Mouse (Mus musculus) lung, embryonic 16.5 days (tissue): ENCODE measurements around the gene Hgf. TPM values are rescaled to one million over a fixed set of nuclear protein-coding genes. Genes with fewer than 3 reads are reported as not detected.

Experiments used
- ATAC-seq: fragments of 200-750 bp; cut with Nextera tagmentation; 2 replicates; pipeline ENCODE4 v1.8.0; 2017; ENCODE audit warnings: low read depth, mild to moderate bottlenecking, moderate library complexity
- H3K27ac ChIP-seq: fragments of 300-500 bp; sonication (generic); 2 replicates; pipeline ENCODE4 v1.5.1; 2014; ENCODE audit warnings: mild to moderate bottlenecking, control low read depth, low read length
- H3K27me3 ChIP-seq: fragments of 300-500 bp; sonication (generic); 2 replicates; pipeline ENCODE4 v1.6.1; 2014; ENCODE audit warnings: low read depth, low read length, mixed read lengths; ENCODE audit not compliant: control insufficient read depth, insufficient read depth
- H3K36me3 ChIP-seq: fragments of 300-500 bp; sonication (generic); 2 replicates; pipeline ENCODE4 v1.6.1; 2014; ENCODE audit warnings: low read length; ENCODE audit not compliant: control insufficient read depth, insufficient read depth
- H3K4me1 ChIP-seq: fragments of 300-500 bp; sonication (generic); replicated peaks from 2 replicates; pipeline ENCODE4 v1.6.1; 2014; ENCODE audit warnings: low read length, mixed read lengths; ENCODE audit not compliant: control insufficient read depth, insufficient read depth
- H3K4me2 ChIP-seq: fragments of 300-500 bp; sonication (generic); 2 replicates; pipeline ENCODE4 v1.6.1; 2014; ENCODE audit warnings: low read depth, low read length, control low read depth
- H3K4me3 ChIP-seq: fragments of 300-500 bp; sonication (generic); 2 replicates; pipeline ENCODE4 v1.5.1; 2014; ENCODE audit warnings: mild to moderate bottlenecking, low read length, control low read depth
- H3K9ac ChIP-seq: fragments of 300-500 bp; sonication (generic); 2 replicates; pipeline ENCODE4 v1.6.1; 2014; ENCODE audit warnings: low read length, control low read depth
- H3K9me3 ChIP-seq: fragments of 300-500 bp; sonication (generic); 2 replicates; pipeline ENCODE4 v1.6.1; 2016; ENCODE audit warnings: low read length; ENCODE audit not compliant: control insufficient read depth
- WGBS: fragments of 180-500 bp; shearing (Covaris S2); extraction: QIAGEN DNeasy Blood & Tissue Kit; methylation state at CpG from one replicate; pipeline ENCODE4 v1.1.7; 2014; 5-methylcytosine and 5-hydroxymethylcytosine counted together
- polyA plus RNA-seq: library from polyadenylated mRNA; unstranded; fragments of >200 nt; fragmentation: Nextera tagmentation; extraction: Ambion mirVana; gene quantifications from 2 replicates; pipeline ENCODE4 v1.2.1, GENCODE M21; 2015

Hgf gene
- 1.6 and 1.9 TPM in 2 replicates for polyA plus RNA-seq

DNA sequence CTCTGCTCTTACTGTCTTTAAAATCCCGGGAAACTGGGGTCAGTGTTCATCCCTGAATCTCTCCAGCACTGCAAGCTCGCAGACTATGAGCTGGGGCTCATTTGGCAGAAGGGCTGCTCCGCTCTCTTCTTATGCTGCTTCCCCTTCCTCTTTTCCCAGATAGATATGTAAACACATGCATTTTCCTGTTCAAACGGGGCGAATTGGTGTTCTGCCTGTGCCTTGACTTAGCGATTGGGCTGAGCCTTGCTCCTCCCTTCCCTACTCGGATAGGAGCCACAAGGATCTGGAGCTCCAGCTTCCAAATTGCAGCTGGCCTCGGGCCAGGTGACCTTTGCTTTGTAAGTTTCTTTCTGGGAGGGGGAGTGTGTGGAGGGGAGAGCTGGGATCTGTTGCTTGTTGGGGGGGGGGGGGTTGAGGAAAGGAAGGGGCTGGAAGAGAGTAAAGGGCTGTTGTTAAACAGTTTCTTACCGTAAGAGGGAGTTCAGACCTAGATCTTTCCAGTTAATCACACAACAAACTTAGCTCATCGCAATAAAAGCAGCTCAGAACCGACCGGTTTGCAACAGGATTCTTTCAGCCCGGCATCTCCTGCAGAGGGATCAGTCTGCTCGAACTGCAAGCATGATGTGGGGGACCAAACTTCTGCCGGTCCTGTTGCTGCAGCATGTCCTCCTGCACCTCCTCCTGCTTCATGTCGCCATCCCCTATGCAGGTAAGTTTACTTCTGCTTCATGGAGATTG is at the start of gene Hgf:
TSS of gene Hgf (plus strand) at position 192 of the 744 bp plus-strand sequence.
- H3K27me3 ChIP-seq = no peaks in the 10 kb centered on the region
- no peaks in the 10 kb centered on the region for H3K9me3 ChIP-seq
- peak within 1 kb of the TSS; percentile 44 for H3K4me3 ChIP-seq
- H3K27ac ChIP-seq = peak within 1 kb of the TSS; percentile 38; the same call in 1 of the 2 replicates
- no peaks in the 10 kb centered on the region for H3K36me3 ChIP-seq
- peaks cover 13% of the 10 kb centered on the region for H3K4me1 ChIP-seq
- ATAC-seq = peak; percentile 91
- peak within 1 kb of the TSS; percentile 67 for H3K4me2 ChIP-seq
- 2% methylated on average over 16 of the region's 16 CpGs for WGBS
- H3K9ac ChIP-seq = peak within 1 kb of the TSS; percentile 57

DNA sequence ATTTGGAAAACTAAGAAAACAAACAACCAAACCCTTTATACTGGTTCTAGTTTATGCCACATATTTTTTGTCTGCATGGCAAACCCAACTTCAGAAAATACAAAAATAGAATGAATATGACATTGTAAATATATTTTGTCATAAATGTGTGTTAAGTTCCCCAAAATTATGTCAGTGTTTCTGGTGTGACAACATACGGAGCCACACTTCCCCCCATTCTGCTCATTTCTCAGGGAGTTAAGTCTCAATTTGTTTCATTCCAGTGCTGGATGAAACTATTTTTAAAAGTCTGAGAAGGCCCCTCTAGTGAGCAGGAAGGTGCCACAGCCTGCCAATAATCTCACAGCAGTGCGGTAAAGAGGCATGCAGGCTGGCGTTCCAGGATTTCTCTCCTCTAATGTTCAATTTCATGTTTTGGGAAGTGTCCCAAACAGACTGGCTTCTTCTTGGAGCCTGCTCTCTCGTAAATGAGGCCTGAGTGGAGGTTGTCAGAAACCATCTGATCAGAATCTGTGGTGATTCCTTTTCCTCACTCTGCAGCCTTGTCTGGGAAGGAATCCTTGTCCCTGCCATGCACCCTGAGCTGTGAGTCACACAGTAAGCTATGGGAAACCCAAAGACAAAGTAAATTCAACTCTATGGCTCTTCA is 46.5 kb upstream of the Hgf start:
- no peak overlapping the region for H3K9ac ChIP-seq
- 56% methylated on average over 4 of the region's 4 CpGs for WGBS
- H3K27me3 ChIP-seq = no peaks in the 10 kb centered on the region
- no peaks in the 10 kb centered on the region for H3K9me3 ChIP-seq
- no peak overlapping the region for H3K4me3 ChIP-seq
- no peak overlapping the region for H3K27ac ChIP-seq
- no peak overlapping the region for H3K4me2 ChIP-seq
- ATAC-seq = no peak
- H3K36me3 ChIP-seq = no peaks in the 10 kb centered on the region
- no peaks in the 10 kb centered on the region for H3K4me1 ChIP-seq

DNA sequence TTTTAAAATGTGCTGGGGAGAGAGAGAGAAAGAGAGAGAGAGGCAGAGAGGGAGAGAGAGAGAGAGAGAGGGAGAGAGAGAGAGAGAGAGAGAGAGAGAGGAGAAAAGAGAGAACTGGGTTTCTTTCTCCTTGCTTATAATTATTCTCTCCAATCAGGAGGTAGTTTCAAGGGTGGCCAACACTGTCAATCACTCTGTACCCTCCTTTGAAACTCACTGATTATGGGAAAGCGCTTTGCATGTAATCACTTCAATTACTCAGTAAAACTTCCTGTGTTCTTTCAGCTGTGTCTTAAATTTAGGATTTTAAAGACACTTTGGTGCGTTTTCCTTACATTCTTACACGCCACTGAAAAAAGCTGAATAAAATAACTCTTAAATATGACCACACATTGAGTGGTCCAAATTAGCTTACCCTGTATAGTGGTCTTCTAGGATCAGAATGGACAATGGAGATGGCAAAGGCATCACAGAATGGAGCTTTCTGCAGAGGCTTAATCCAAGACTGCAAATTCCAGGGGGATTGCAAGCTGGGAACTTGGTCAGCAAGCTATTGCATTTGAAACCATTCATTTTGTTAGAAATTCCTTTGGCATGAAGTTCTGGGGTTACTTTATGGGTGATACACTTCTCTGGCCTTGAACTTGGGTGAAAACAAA is 21.5 kb upstream of the Hgf start:
- Histone ChIP-seq H3K4me2 (no peak overlapping the region), H3K9ac (no peak overlapping the region), H3K9me3 (no peaks in the 10 kb centered on the region), H3K27ac (no peak overlapping the region), H3K4me3 (no peak overlapping the region), H3K36me3 (no peaks in the 10 kb centered on the region), H3K4me1 (no peaks in the 10 kb centered on the region), H3K27me3 (no peaks in the 10 kb centered on the region)
- ATAC-seq = no peak
- WGBS = 81% methylated on average over 3 of the region's 3 CpGs

DNA sequence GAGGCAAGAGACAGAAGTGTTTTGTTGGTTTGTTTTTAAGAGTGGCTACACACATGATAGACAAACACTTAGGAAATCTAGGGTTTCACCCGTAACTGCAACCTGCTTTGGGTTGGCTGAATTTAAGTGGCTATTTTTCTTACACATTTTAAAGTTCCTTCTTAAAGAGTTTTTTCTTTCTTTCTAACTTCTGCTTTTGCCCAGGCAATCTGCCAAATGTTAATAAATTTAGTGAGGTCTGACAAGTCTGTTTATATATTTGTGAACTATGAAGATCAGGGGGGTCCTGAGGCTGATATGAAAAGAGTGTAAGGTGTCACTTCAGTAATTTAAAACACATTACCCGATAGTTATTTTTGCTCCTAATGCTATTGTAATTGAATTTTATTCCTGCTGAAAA is 15.2 kb upstream of the Hgf start:
- H3K4me1 ChIP-seq = no peaks in the 10 kb centered on the region
- H3K9ac ChIP-seq = no peak overlapping the region
- no peak overlapping the region for H3K27ac ChIP-seq
- no peaks in the 10 kb centered on the region for H3K36me3 ChIP-seq
- H3K27me3 ChIP-seq = no peaks in the 10 kb centered on the region
- no peak for ATAC-seq
- H3K9me3 ChIP-seq = no peaks in the 10 kb centered on the region
- no peak overlapping the region for H3K4me3 ChIP-seq
- no peak overlapping the region for H3K4me2 ChIP-seq
- WGBS = 27% methylated on average over 2 of the region's 2 CpGs

DNA sequence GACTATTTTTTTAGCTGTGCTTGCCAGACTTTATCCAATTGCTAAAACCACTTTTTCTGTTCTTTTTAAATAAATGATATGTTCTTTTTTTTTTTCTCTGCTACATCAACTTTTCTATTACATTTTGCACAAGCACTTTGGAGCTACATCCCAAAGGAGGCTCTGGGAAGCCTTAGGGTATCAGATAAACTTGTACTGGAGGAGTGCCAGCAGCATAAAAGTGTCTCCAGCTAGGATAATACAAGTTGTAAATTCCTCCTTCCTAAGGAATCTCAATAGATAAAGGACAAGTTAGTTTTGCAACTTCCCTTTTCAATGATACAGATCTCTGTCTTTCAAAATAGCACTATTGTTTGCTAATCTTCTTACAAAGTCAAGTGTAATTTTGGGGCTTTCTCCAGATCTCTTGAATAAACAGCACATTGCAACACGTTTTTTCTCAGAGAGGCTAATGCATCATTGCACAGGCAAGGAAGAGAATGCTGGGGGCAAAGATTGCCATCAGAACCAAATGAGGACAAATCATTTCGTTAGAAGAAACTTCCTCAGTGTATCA is 11.7 kb upstream of the Hgf start:
- H3K4me2 ChIP-seq = no peak overlapping the region
- H3K4me3 ChIP-seq = no peak overlapping the region
- H3K27me3 ChIP-seq = no peaks in the 10 kb centered on the region
- H3K36me3 ChIP-seq = no peaks in the 10 kb centered on the region
- ATAC-seq = no peak
- H3K27ac ChIP-seq = no peak overlapping the region
- no peaks in the 10 kb centered on the region for H3K9me3 ChIP-seq
- 19% methylated on average over 2 of the region's 2 CpGs for WGBS
- no peak overlapping the region for H3K9ac ChIP-seq
- H3K4me1 ChIP-seq = no peaks in the 10 kb centered on the region

DNA sequence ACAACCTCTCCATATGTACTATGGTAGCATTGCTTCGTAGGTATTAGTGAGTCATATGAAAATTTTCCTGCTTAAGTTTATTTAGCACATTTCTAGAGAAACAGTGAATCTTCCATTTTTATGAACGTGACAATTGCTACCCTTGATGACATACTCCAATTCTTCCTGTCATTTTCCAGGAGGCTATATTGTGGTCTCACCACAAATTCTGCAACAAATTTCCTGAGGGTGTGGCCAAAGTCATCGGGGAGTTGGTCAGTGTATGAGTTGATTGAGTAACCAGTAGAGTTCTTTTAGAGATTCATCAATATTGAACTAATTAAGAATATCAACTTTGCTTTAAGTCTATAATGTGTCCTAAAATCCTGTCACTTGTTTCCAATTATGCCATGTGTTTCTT is 5.8 kb upstream of the Hgf start:
- no peak overlapping the region for H3K27ac ChIP-seq
- H3K9ac ChIP-seq = no peak overlapping the region
- H3K4me2 ChIP-seq = no peak overlapping the region
- no peak overlapping the region for H3K4me3 ChIP-seq
- no peaks in the 10 kb centered on the region for H3K27me3 ChIP-seq
- 78% methylated on average over 3 of the region's 3 CpGs for WGBS
- no peaks in the 10 kb centered on the region for H3K4me1 ChIP-seq
- H3K36me3 ChIP-seq = no peaks in the 10 kb centered on the region
- no peaks in the 10 kb centered on the region for H3K9me3 ChIP-seq
- no peak for ATAC-seq

DNA sequence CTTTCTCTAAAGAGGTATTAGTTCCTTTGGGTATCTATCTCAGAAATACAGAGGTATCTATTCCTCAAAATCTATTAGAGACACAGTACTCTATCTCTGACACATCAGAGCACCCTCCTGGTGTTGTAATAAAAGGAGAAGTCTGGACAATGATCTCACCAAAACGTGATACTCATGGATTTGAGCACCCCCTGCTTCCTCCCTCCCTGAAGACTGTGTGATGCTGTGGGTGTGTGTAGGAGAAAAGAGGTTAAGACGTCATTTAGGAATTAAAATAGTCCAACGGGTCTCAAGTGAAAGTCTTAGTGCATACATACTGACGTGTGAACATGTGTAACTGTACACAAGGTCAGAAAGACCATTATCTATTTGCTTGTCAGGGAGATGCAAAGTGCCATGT is 648 bp upstream of the Hgf start:
- no peaks in the 10 kb centered on the region for H3K9me3 ChIP-seq
- H3K9ac ChIP-seq = no peak overlapping the region
- peak overlapping the region; percentile 67; the same call in 1 of the 2 replicates for H3K4me2 ChIP-seq
- H3K36me3 ChIP-seq = no peaks in the 10 kb centered on the region
- H3K27me3 ChIP-seq = no peaks in the 10 kb centered on the region
- no peak overlapping the region for H3K4me3 ChIP-seq
- no peak overlapping the region for H3K27ac ChIP-seq
- peaks cover 13% of the 10 kb centered on the region for H3K4me1 ChIP-seq
- peak; percentile 2; the same call in 1 of the 2 replicates for ATAC-seq
- 47% methylated on average over 4 of the region's 4 CpGs for WGBS

DNA sequence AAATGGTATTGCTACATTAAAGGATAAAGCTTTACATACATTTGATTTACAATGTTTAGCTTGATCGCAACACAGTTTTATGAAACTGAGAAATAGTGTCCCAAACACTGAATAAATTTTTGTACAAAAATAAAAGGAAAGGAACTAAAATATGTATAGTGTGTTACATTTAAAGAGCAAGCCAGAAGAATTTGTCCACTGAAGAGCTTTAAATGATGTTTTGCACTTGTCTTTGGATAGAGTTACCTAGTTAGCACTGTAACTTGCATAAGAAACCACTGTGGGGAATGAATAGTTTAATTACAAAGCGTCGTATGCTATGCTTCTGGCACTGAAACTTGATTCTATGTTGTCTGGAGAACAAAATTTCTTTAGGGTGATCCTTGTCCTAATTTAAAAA is 7.0 kb downstream of the Hgf start:
- Histone ChIP-seq H3K27ac (no peak overlapping the region), H3K4me3 (no peak overlapping the region), H3K27me3 (no peaks in the 10 kb centered on the region), H3K36me3 (no peaks in the 10 kb centered on the region), H3K4me2 (no peak overlapping the region), H3K9ac (no peak overlapping the region), H3K4me1 (0 out of 2 replicates have a peak, but pooled peaks cover under 1% of the 10 kb centered on the region), H3K9me3 (no peaks in the 10 kb centered on the region)
- ATAC-seq = no peak
- WGBS = 89% methylated on average over 3 of the region's 3 CpGs

DNA sequence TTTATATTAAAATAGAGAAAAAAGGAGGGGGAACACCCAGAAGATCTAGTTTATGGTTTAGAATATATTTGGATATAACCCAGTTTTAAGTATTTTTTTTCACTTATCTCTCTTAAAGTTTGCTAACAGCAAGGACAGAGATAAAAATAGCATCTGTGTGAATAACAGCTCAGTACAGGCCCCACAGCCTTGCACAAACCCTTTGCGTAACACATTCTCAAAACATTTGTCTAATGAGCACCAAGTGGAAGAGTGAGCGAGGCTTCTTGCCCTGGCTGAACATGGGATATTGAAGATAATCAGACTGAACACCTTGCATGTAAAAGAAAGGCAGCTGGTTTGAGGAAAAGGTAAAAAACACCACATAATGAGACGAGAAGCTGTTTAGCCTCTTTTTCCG is 15.7 kb downstream of the Hgf start:
- H3K4me1 ChIP-seq = no peaks in the 10 kb centered on the region
- WGBS = 60% methylated on average over 4 of the region's 4 CpGs
- H3K27ac ChIP-seq = no peak overlapping the region

More for the DNA sequence above, 15.7 kb downstream of the Hgf start:
- no peak for ATAC-seq
- H3K9ac ChIP-seq = no peak overlapping the region
- H3K4me2 ChIP-seq = no peak overlapping the region
- no peaks in the 10 kb centered on the region for H3K36me3 ChIP-seq
- no peaks in the 10 kb centered on the region for H3K27me3 ChIP-seq
- H3K4me3 ChIP-seq = no peak overlapping the region
- no peaks in the 10 kb centered on the region for H3K9me3 ChIP-seq
